8 mouse cellular contexts compared by ENCODE assay signal in genomic region chr12:85645664-85646063, GRCm38 (mm10). TPM values are rescaled to one million over a fixed set of nuclear protein-coding genes. Genes with fewer than 3 reads are reported as not detected.
DNase-seq lines count a peak whose midpoint lies in the region; ATAC-seq and TF ChIP-seq lines count a peak whose summit lies in the region.

No protein-coding gene starts in this region.

- no peak overlapping the region for H3K4me2 ChIP-seq in liver, embryonic 14.5 days (ENCODE audit: low read depth)

- no peak overlapping the region for H3K9ac ChIP-seq in liver, embryonic 14.5 days (replicated peaks)

- no peak for TF ChIP-seq POLR2A in thymus, adult 2 months (IDR thresholded peaks at IDR 0.05; ENCODE audit: control insufficient read depth, extremely low read depth, insufficient read depth, low read length, poor library complexity)

- H3K4me3 ChIP-seq in liver, embryonic 14.5 days (ENCODE audit: insufficient read depth in 1 of 2, low read depth in 2 of 2, low read length in 2 of 2): no peak overlapping the region
- no peak overlapping the region for H3K4me3 ChIP-seq in thymus, adult 2 months (ENCODE audit: control insufficient read depth, insufficient read depth, low read length)

- H3K9me3 ChIP-seq in liver, embryonic 14.5 days (ENCODE audit: control insufficient read depth, low read length): no peaks in the 10 kb centered on the region

- peak; percentile 59 for DNase-seq in adrenal gland, postnatal 14 days
- DNase-seq in adrenal gland, adult 18-20 months (ENCODE audit: low spot score in 2 of 2): no peak
- DNase-seq in liver, embryonic 14.5 days (ENCODE audit: low read depth in 3 of 3, low spot score in 3 of 3): no peak
- no peak for DNase-seq in liver
- DNase-seq in kidney, postnatal 10 days: peak; percentile 62
- DNase-seq in thymus, adult 2 months: peak; percentile 73
- no peak for DNase-seq in layer of hippocampus, adult 18-20 months (ENCODE audit: low spot score in 2 of 2)
- DNase-seq in left cerebral cortex, postnatal 25 days (ENCODE audit: low spot score in 2 of 2): no peak

- no peak for TF ChIP-seq EP300 in liver, embryonic 14.5 days (IDR thresholded peaks at IDR 0.05; ENCODE audit: low read depth)

- 61% methylated on average over 4 of the region's 4 CpGs for WGBS in liver, embryonic 14.5 days (ENCODE audit: insufficient replicate concordance)
- WGBS in thymus, adult 2 months: 92% methylated on average over 4 of the region's 4 CpGs

- intact Hi-C loops in left cerebral cortex, postnatal 25 days (cut with DNase I): loop anchor here (5.0 kb wide), 1 partner anchor 138 kb away; no protein-coding TSS in a partner anchor

- TF ChIP-seq CTCF in liver, embryonic 14.5 days (IDR thresholded peaks at IDR 0.05; ENCODE audit: low read depth): peak; percentile 39
- TF ChIP-seq CTCF in thymus, adult 2 months (IDR thresholded peaks at IDR 0.05; ENCODE audit: borderline replicate concordance, control insufficient read depth, extremely low read depth, insufficient read depth, low read length, poor library complexity): no peak; the same call in 1 of the 2 replicates

- no peaks in the 10 kb centered on the region for H3K36me3 ChIP-seq in liver, embryonic 14.5 days (replicated peaks; ENCODE audit: control insufficient read depth, insufficient read depth, low read depth)
- no peaks in the 10 kb centered on the region for H3K36me3 ChIP-seq in thymus, adult 2 months (ENCODE audit: control insufficient read depth, insufficient read depth, low read length)

- H3K27me3 ChIP-seq in liver, embryonic 14.5 days (ENCODE audit: control insufficient read depth, insufficient read depth, low read length): no peaks in the 10 kb centered on the region
- no peaks in the 10 kb centered on the region for H3K27me3 ChIP-seq in thymus, adult 2 months (ENCODE audit: control insufficient read depth, insufficient read depth, low read length)

- no peak for ATAC-seq in liver, embryonic 14.5 days (ENCODE audit: insufficient read depth)

- H3K4me1 ChIP-seq in liver, embryonic 14.5 days (replicated peaks; ENCODE audit: control insufficient read depth in 2 of 2, insufficient read depth in 2 of 2, low read length in 1 of 2): peaks cover 0 to 6% of the 10 kb centered on the region in 2 experiments; a peak in 1 of 4 replicates
- H3K4me1 ChIP-seq in thymus, adult 2 months (replicated peaks; ENCODE audit: control insufficient read depth, insufficient read depth, low read length): peaks cover 18% of the 10 kb centered on the region

- H3K27ac ChIP-seq in liver, embryonic 14.5 days: no peak overlapping the region
- no peak overlapping the region for H3K27ac ChIP-seq in thymus, adult 2 months (ENCODE audit: control insufficient read depth, insufficient read depth, low read length)

RNA-seq across cellular contexts. Expression of gene Batf, which starts 40.8 kb away (rescaled TPM):
- total RNA-seq in adrenal gland, postnatal 14 days (2021): 0.74 and 1.7 TPM in 2 replicates
- total RNA-seq in adrenal gland, adult 18-20 months (2021): 1 to 10 TPM in 1 of 2 experiments, under 1 TPM in 1; 0.99 to 1.5 TPM
- 2.6 and 3.6 TPM in 2 replicates for polyA plus RNA-seq in liver, embryonic 14.5 days (2012; rRNA removed)
- 2.8 and 3.7 TPM in 2 replicates for polyA plus RNA-seq in liver, embryonic 14.5 days (2014; fragmentation: Nextera tagmentation; extraction: Ambion mirVana)
- polyA plus RNA-seq in thymus, adult 2 months (2012; rRNA removed): 13.3 and 14.9 TPM in 2 replicates
- under 1 TPM; 0.35 to 0.36 TPM for total RNA-seq in layer of hippocampus, adult 18-20 months (2021)
- under 1 TPM; 0.71 to 0.78 TPM for total RNA-seq in left cerebral cortex, postnatal 25 days (2021)

RNA-seq across cellular contexts. Expression of gene Jdp2, which starts 46.8 kb away (rescaled TPM):
- total RNA-seq in adrenal gland, postnatal 14 days (2021): 16.7 and 18.7 TPM in 2 replicates
- total RNA-seq in adrenal gland, adult 18-20 months (2021): 10 to 100 TPM; 18.4 to 23.4 TPM
- 1.1 and 2.1 TPM in 2 replicates for polyA plus RNA-seq in liver, embryonic 14.5 days (2012; rRNA removed)
- polyA plus RNA-seq in liver, embryonic 14.5 days (2014; fragmentation: Nextera tagmentation; extraction: Ambion mirVana): 0.16 and 0.18 TPM in 2 replicates
- 3.1 and 3.5 TPM in 2 replicates for polyA plus RNA-seq in thymus, adult 2 months (2012; rRNA removed)
- 10 to 100 TPM; 44.6 to 55.5 TPM for total RNA-seq in layer of hippocampus, adult 18-20 months (2021)
- 10 to 100 TPM; 66.6 to 75.2 TPM for total RNA-seq in left cerebral cortex, postnatal 25 days (2021)

Comparison
In these comparisons a context has a peak if more than half of its experiments do, and no peak if none do; other contexts are left out.
1. DNase-seq: peak in adrenal gland, postnatal 14 days (single experiment), kidney, postnatal 10 days (single experiment) and thymus, adult 2 months (single experiment); none in adrenal gland, adult 18-20 months (0 of 2), liver, embryonic 14.5 days (0 of 3), liver (single experiment), layer of hippocampus, adult 18-20 months (0 of 2) and left cerebral cortex, postnatal 25 days (0 of 2).